Mouse (Mus musculus) CD8-positive naive resting alpha-beta T cell, adult 2 months (primary cell): ENCODE data around the gene Rtkn2.

Experiments used
- DNase-seq, 2 experiments: peaks; one replicate each; pipeline ENCODE4 v3.0.0; 2022; ENCODE audit warnings: low read depth in 2 of 2, low spot score in 2 of 2

The Rtkn2 gene

GRCm38 (mm10) chr10:68038997-68039624 lies 59.7 kb downstream of the Rtkn2 start:
- no peak for DNase-seq

- no peak for DNase-seq
Observed at GRCm38 (mm10) chr10:68039641-68040205, 60.4 kb downstream of the Rtkn2 start.

DNA sequence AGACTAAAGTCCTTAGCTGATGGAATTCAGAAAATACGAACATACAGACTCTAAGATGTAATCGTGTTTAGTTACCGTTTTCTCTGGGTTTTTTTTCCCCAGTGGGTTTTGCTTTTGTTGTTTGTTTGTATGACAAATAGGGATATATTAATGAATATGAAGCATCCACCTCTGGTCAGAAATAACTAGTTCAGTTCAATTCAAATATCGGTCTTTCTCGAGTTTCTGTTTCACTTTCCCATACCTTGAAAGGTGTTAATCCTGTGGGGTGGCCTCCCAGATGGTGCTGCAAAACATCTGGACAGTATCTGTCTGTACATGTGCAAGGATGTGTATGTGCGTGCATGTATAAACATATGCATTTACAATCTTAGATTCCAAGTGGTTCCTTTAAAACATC lies 61.0 kb downstream of the Rtkn2 start:
- no peak for DNase-seq

DNA sequence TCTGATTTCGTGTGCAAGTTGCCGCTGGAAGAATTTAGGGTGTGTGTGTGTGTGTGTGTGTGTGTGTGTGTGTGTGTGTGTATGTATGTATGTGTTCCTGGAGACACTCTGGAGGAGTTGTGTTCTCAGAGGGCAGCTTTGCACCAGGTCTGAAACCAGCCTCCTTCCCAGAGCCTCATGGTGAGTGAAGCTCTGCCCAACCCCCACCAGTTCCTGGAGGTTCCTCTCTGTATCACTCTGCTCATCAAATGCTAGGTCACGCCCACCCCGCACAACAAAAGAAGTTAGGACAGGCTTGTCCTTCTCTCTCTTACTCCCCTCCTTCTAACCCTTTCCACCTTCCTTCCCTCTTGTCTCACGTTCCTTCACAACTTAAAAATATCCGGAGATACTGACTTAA lies 64.6 kb downstream of the Rtkn2 start:
- DNase-seq: no peak

GRCm38 (mm10) chr10:68044864-68045263 lies 65.5 kb downstream of the Rtkn2 start:
- DNase-seq: no peak

DNA sequence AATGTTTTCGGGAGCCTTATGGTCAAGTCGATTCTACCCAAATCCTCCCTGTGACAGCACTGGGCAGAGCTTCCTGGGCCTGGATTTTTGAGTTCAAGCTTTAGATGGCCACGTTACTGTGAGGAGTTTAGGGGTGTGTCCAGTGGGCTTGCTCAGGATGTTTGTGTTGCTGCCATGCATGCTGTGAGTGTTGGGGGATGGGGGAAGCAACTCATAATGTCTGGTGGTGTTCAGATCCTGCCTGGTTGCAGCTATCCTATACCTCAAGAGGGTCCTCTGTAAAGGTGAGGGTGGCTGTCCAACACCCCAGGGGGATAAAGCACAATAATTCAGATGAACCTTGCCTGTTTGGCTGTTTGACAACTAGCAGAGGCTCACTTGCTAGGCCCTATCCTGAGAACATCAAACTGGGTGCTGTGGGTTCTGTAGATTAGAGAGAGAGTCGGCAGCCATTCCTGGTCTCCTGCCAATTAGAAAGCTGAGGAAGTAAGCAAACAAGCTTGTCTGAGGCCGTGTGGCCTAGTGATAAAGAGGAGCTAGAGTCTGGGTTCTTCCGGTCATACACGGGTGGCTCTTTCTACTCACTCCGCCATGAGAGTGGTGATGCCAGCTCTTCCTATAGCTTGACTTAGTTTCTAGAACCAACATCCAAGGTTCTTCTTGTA lies 69.4 kb downstream of the Rtkn2 start:
- DNase-seq: no peak

DNA sequence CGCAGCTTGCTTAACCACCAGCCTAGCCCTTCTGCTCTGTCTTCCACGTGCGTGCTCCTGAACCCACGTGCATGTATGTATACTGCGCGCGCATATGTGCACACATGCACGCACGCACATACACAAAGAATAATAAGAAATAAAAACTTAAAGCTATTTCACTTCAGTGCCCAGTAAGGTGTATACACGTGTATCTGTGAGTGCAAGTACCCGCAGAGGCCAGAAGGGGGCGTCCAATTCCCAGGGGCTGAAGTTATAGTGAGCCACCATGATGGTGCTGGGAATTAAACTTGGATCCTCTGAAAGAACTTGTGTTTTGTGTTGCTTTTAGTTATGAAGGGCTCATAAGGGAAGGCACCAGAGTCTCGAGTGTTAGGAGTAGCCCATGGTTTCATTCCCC lies 71.5 kb downstream of the Rtkn2 start:
- no peak for DNase-seq

DNA sequence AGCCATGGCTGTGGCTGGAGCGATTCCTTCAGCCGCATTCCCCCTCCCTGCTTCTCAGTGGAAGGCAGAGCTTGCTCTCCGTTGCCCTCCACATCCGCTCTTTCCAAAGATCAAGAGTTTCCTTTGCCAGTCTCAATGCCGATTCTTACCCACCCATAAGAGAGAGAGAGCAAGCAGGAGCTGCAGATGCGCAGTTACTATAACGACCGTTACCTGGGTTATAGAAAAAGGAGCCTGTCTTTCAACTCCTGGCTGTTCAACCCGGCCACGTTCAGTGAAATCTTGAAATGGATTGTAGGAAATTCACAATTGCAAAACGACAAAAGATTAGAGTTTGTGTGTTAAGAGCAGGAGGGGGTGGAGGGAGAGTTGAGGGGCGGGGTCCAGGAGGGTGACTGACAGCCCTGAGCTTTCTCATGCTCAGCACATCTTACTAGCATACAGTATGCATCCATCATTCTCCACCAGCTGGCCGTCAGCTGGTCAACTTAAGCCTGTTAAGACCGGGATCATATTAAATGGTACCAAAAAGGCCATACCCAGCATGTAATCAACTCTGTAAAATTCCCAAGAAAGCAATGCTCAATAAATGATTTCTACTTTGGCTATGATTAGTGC lies 72.1 kb downstream of the Rtkn2 start:
- no peak for DNase-seq

DNA sequence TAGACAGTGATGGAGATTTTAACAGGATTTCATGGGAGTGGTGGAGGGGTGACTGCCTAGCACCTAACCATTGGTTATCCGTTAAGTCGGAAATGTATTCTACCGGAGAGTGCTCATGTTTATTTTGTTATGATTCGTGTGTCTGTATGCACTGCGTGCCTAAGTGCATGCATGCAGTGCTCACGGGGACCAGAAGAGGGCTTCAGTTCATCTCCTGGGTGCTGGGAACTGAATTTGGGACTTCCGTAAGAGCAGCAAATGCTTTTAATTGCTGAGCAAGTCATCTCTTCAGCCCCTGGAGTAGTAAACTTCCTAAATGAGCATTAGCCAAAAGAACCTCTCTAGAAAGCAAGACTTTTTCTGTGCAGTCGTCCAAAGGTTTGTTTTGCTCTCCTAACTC lies 72.9 kb downstream of the Rtkn2 start:
- no peak for DNase-seq

DNA sequence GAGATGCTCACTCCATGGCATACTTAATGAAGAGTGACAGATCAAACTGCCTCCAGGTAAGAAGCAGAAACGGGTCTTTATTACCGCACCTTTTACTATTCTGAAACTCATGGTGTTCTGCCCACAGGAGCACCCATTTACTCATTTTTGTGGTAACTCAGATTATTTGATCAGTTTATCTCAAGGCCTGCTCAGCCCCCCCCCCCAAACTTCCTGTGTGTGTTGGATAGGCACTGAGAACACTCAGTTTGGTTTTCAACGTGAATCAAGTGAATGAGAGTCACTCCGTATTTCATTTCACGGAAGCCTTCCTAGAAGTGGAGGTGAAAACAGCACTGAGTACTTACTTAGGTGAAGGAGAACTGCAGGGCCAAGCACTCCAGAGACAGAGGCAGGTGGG lies 74.8 kb downstream of the Rtkn2 start:
- no peak for DNase-seq

DNA sequence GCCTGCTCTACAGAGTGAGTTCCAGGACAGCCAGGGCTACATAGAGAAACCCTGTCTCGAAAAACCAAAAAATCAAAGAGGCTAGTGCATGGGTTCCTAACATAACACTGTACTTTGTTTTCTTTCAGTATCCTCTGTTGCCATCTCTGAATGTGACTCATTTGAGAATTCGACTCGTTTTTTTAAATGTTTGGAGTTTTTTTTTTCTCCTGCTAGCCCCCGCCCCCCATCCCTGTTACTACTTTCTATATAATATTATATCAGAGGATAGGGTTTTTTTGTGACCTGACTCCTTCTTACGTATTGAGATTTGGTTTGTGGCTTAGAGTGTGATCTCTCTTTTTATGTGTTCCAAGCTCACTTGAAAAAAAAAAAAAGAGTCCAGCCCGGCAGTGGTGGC lies 75.3 kb downstream of the Rtkn2 start:
- DNase-seq: no peak

GRCm38 (mm10) chr10:68057841-68058240 lies 78.5 kb downstream of the Rtkn2 start:
- DNase-seq: no peak

DNA sequence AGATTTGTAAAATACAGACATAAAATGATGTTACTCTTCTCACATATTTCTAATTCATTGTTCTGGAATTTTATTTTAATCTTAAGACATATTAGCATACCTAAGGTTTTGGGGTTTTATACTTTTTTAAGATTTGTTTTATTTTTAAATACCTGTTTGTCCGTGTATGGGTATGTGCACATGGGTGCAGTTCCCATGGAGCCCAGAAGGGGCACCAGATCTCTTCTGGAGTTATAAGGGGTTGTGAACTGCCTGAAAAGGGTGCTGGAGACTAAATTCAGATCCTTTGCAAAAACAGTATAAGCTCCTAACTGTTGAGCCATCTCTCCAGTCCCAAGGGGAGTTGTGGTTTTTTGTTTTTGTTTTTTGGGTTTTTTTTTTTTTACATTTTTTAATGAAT lies 79.0 kb downstream of the Rtkn2 start:
- no peak for DNase-seq

- DNase-seq: no peak
Observed at GRCm38 (mm10) chr10:68060590-68061248, 81.3 kb downstream of the Rtkn2 start.

GRCm38 (mm10) chr10:68061249-68061615 lies 81.9 kb downstream of the Rtkn2 start:
- no peak for DNase-seq

DNA sequence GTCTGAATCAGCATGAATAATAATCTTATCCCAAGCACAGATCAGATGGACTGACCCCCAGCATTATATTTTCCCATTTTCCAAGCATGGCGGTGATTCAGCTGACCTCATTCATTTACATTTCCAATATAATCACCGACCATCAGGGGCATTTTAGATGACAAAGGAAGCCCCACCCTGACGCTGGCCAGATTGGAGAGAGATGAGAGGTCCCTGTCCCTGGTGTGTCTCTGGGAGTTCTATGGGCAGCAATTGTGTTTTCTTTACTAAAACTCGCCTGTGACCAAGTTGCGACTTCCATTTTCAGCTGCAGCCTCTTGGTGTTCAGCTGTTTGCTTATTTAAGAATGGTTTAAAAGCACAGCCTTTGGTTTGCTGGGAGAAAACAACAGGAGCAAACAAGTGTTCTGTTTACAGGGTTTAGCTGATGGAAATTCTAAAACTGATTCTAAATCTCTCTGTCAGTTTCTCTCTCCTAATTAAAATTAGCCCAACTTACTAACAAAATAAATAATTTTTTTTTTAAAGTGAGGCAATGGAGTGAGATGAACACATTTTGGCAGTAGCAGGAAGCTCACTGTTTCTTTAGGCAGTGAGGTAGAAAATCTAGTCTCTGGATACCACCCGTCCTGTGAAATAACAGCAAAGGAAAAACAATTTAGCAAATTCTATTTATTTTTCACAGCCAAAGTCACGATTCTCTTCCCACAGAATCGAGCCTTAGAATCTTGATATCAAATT lies 84.6 kb downstream of the Rtkn2 start:
- no peak for DNase-seq

GRCm38 (mm10) chr10:68064571-68064970 lies 85.2 kb downstream of the Rtkn2 start:
- DNase-seq: no peak

DNA sequence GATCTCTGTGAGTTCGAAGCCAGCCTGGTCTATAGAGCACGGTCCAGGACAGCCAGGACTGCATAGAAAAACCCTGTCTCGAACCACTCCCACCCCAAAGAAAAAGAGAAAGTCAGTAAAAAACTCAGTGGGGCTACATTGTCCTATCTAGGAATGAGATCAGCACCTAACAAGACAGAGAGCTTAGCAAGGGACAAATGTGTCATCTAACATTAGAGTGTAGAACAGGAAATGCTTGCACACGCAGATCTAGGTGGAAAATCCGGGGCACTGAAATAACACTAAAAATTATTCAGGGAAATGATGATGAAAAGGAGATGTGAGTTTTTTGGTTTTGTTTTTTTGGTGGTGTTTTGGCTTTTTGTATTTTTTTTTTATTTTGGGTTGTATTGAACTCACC lies 86.8 kb downstream of the Rtkn2 start:
- DNase-seq: no peak

GRCm38 (mm10) chr10:68067961-68068360 lies 88.6 kb downstream of the Rtkn2 start:
- no peak for DNase-seq

GRCm38 (mm10) chr10:68068426-68068825 lies 89.1 kb downstream of the Rtkn2 start:
- no peak for DNase-seq

DNA sequence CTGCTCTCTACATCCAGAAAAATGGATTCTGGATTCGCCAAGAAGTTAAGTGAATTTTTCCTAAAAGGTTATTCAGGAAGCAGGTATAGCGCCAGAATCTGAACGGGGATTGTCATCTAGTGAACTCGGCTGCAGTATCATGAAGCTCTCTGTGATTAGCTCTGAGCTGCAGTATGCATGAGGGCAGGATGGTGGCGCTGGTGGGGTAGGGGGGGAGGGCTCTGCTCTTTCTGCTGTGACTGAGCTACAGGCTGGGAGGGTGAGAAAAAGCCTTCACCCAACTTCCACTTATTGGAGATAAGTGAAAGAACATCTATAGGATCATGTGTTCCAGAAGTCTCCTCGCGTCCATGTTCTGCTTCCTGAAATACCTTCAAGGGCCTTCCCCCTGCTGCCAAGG lies 91.7 kb downstream of the Rtkn2 start:
- no peak for DNase-seq
